Mouse (Mus musculus): ENCODE measurements at regions not wholly inside any gene's neighbourhood (a gene's known extent, or its start where the extent isn't known, plus 50 kb on each side); places are given as distances from the start of the nearest gene placed in this dataset.

GRCm38 (mm10) chr1:78050231-78050630, 146.7 kb downstream of the Pax3 start:
- DNase-seq (ENCODE audit: low spot score in 2 of 2): no peak
- intact Hi-C loops (cut with DNase I): no loop called here

- intact Hi-C loops (cut with DNase I): no loop called here
- peak; percentile 22 to 35 for DNase-seq (ENCODE audit: low spot score in 2 of 2)
These were observed 164.6 kb downstream of the Pax3 start for GRCm38 (mm10) chr1:78032336-78032735.

GRCm38 (mm10) chr1:78021766-78022165, 175.2 kb downstream of the Pax3 start:
- DNase-seq (ENCODE audit: low spot score in 2 of 2): no peak
- intact Hi-C loops (cut with DNase I): no loop called here

- DNase-seq (ENCODE audit: low spot score in 2 of 2): no peak
- intact Hi-C loops (cut with DNase I): no loop called here
These were observed 175.9 kb downstream of the Pax3 start for GRCm38 (mm10) chr1:78021014-78021413.

- intact Hi-C loops (cut with DNase I): no loop called here
- peak in 1 of 2 experiments; percentile 24 for DNase-seq (ENCODE audit: low spot score in 2 of 2)
These were observed 178.9 kb downstream of the Pax3 start for GRCm38 (mm10) chr1:78017949-78018617.

- intact Hi-C loops (cut with DNase I): no loop called here
These were observed 180.2 kb downstream of the Pax3 start for GRCm38 (mm10) chr1:78016541-78017267.

GRCm38 (mm10) chr1:78015999-78016398, 180.9 kb downstream of the Pax3 start:
- no peak for DNase-seq (ENCODE audit: low spot score in 2 of 2)
- intact Hi-C loops (cut with DNase I): no loop called here

More at GRCm38 (mm10) chr1:78016541-78017267, 180.2 kb downstream of the Pax3 start:
- DNase-seq (ENCODE audit: low spot score in 2 of 2): no peak

GRCm38 (mm10) chr1:78013396-78013795, 183.5 kb downstream of the Pax3 start:
- no peak for DNase-seq (ENCODE audit: low spot score in 2 of 2)
- intact Hi-C loops (cut with DNase I): no loop called here

GRCm38 (mm10) chr1:78008811-78009410, 188.0 kb downstream of the Pax3 start:
- intact Hi-C loops (cut with DNase I): no loop called here
- DNase-seq (ENCODE audit: low spot score in 2 of 2): no peak

GRCm38 (mm10) chr1:78004376-78004775, 192.6 kb downstream of the Pax3 start:
- no peak for DNase-seq (ENCODE audit: low spot score in 2 of 2)
- intact Hi-C loops (cut with DNase I): no loop called here

GRCm38 (mm10) chr1:77998727-77999126, 198.2 kb downstream of the Pax3 start:
- intact Hi-C loops (cut with DNase I): no loop called here
- DNase-seq (ENCODE audit: low spot score in 2 of 2): no peak

- DNase-seq (ENCODE audit: low spot score in 2 of 2): no peak
- intact Hi-C loops (cut with DNase I): no loop called here
These were observed 215.4 kb downstream of the Pax3 start for GRCm38 (mm10) chr1:77981528-77981927.

GRCm38 (mm10) chr1:77978696-77979095, 218.2 kb downstream of the Pax3 start:
- intact Hi-C loops (cut with DNase I): loop anchor here (2.0 to 10.0 kb wide), 3 partner anchors 226 to 476 kb away; no protein-coding TSS in a partner anchor
- DNase-seq (ENCODE audit: low spot score in 2 of 2): peak; percentile 87 to 88

- intact Hi-C loops (cut with DNase I): loop anchor here (10.0 kb wide), 1 partner anchor 229 kb away; no protein-coding TSS in a partner anchor
- DNase-seq (ENCODE audit: low spot score in 2 of 2): no peak
These were observed 221.0 kb downstream of the Pax3 start for GRCm38 (mm10) chr1:77975941-77976340.

- intact Hi-C loops (cut with DNase I): loop anchor here (10.0 kb wide), 1 partner anchor 232 kb away; no protein-coding TSS in a partner anchor
- peak; percentile 43 to 63 for DNase-seq (ENCODE audit: low spot score in 2 of 2)
These were observed 224.6 kb downstream of the Pax3 start for GRCm38 (mm10) chr1:77972301-77972717.

- intact Hi-C loops (cut with DNase I): no loop called here
- DNase-seq (ENCODE audit: low spot score in 2 of 2): no peak
These were observed 232.1 kb downstream of the Pax3 start for GRCm38 (mm10) chr1:77964656-77965335.

- DNase-seq (ENCODE audit: low spot score in 2 of 2): no peak
- intact Hi-C loops (cut with DNase I): no loop called here
These were observed 237.6 kb downstream of the Pax3 start for GRCm38 (mm10) chr1:77959309-77959708.

- no peak for DNase-seq (ENCODE audit: low spot score in 2 of 2)
- intact Hi-C loops (cut with DNase I): no loop called here
These were observed 239.7 kb downstream of the Pax3 start for GRCm38 (mm10) chr1:77957156-77957767.

GRCm38 (mm10) chr1:77947894-77948293, 249.0 kb downstream of the Pax3 start:
- intact Hi-C loops (cut with DNase I): no loop called here
- no peak for DNase-seq (ENCODE audit: low spot score in 2 of 2)

GRCm38 (mm10) chr1:77944327-77944645, 252.6 kb downstream of the Pax3 start:
- no peak for DNase-seq (ENCODE audit: low spot score in 2 of 2)
- intact Hi-C loops (cut with DNase I): no loop called here
